Mouse (Mus musculus) forelimb bud, embryonic 11.5 days (tissue): Measurements from ENCODE around the gene Cux1.

ENCODE experiments used
- DNase-seq: peaks from one replicate; pipeline ENCODE4 v3.0.0-alpha.2; 2012; ENCODE audit warnings: low read depth, low spot score

The Cux1 gene

DNA sequence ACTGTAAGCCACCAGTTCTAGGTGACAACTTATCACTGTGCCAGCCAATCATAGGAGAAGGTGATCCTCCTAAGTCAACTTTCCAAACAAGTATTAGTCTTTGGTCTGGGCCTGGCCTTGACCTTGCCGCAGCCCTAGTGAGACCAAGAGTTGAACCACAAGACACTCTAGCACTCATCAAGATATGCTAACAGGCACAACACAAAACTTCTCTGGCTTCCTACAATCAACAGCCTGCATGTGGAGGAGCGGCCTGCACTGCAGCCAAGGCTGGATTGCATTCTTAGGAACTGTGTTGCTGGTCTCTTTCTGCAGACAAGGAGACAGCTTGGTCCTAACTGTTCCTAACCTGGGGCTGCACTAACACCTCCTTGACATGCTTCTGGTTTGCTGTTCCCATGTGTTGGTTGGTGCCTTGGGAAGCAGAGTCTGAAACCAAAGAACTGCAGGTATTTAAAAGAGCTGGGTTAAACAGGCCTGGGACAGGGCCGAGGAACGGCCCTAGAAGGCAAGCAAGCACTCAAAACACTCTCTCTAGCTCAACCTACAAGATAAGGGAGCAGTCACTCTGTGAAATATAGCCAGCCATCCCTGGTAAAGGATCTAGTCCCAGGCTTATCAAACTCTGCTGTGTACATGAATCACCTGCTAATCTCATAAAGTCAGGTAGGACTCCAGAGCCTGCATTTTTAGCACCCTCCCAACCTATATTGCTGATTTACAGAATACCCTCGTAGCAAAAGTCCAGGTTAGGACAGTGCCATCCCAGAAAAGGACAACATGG, 27.0 kb downstream of the Cux1 start:
- DNase-seq = no peak

DNA sequence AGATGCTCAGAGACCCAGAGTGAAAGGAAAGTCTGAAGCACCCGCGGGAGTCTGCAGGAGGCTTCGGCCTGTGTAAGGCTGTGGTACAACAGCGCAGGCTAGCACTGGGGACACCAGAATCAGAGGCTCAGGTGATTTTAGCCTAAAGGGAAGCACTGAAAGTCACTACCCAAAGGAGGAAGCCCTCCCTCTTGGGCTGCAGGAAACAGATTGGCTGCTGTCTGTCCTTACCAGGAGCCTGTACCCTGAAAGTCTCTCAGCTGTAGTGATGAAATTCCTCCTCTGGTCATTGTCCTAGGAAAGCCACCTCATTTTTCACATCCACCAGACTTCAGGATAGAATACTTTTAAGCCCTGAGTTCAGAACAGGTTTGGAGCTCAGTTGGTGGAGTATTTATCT, 30.5 kb downstream of the Cux1 start:
- no peak for DNase-seq

DNA sequence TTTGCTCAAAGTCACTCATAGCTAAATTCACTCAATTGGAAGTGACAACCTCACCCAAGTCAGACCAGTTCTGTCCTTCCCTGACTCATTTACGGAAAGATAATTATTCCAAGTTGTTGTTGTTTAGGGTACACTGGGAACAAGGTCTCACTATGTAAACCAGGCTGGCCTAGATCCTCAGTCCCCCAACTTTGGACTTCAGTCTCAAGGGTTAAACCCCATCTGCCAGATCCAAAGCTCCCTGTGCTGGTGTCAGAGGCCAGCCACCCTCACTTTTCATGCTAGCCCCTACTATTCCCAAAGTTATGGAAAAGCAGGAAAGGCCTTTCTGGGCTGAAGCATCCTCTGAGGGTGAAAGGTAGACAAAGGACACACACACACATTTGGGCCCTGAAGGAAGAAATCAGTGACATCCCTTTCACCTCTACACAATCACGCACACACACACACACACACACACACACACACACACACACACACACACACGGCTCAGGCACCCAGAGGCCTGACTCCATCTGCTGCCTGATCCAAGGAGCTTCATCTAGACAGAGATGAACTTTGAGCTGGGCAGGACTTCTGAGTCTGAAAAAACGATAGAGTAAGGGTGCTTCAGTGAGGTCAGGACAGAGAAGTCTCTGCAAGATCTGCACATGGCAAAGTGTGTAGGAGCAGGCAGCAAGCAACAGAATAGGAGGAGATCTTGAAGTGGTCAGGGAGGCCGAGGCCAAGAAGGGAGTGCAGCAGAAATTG, 31.1 kb downstream of the Cux1 start:
- DNase-seq = no peak

DNA sequence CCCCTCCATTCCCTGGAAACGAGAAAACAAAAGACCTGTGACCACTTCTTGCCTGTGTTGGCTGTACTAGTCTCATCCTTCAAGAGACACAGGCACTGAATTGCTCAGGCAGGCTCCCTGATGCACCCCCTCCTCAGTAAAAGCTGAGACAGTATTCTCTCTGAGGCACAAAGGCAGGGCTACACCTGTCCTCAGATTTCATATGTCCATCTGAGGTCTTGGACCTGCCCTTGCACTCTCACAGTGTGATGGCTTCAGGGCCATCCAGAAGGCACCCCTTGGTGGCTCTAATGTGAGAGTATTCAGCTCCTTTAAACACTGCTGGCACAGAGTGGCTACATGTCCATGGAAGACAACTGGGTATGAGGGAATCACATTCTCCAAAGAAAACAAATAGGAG, 32.1 kb downstream of the Cux1 start:
- DNase-seq = no peak

DNA sequence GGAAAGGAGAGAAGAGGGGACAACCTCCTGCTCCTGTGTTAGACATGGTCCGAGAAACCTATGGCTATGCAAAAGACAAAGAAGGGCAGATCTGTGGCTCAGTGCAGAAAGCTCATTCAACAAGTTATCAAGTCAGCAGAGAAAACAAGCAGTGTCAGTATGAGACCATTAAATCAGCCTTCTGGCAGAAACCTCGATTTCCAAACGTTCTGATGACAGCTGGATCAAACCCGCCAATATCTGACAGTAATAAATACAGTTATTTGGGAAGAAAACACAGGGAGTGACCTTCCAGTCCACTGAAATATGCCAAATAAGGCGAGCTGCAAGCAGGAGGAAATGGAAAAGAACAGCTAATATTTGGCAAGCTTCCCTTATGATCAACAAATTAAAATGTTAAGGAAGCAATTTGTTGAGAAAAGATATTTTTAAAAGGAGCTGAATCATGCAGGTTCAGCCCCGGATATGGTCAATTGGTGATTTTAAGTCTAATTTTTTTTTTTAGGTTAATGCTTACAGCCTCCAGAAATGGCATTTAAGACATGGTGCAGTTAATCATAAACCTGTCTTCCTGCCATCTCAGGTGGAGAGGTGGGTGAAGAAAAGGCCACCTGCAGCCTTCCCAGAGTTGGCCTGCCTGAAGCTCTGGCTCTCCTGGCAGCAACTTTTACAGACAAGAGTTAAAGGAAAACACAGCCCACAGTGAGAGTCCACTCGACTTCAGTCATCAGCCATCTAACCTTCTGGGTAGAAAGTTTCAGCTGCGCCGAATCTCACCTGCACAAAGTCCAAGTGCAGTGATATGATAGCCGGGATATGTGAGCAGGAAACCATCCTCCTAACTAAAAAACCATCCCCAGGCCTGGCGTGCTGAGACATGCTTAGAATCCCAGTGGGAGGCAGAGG, 33.7 kb downstream of the Cux1 start:
- no peak for DNase-seq

DNA sequence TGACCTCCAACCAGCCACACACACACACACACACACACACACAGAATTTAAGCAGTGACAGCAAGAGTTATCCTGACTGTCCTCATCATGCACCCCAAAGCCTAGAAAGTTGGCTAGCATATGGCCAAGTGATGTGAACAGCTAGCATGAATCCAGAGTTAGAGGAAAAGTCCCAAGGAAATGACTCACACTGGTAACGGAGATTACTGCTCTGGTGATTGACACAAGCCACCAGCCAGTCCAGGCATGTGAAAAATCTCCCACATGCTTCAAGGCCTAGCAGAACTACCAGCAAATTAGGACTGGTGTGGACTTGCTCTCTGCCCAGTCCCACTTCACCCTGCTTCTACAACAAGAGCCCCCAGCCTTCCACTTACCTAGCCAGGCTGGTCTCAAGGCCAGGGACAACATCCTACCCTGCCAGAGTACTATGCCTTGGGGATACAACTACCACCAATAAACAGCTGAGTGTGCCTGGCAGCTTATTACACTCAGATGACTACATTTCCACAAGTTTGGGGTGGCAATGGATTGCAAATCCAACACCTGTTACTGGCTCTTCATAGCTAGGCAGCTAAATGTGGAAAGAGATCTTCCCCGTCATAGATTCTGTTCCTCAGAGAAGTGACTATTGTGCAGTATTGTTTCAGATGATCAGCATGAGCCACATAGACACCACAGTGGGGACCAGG, 35.5 kb downstream of the Cux1 start:
- no peak for DNase-seq

DNA sequence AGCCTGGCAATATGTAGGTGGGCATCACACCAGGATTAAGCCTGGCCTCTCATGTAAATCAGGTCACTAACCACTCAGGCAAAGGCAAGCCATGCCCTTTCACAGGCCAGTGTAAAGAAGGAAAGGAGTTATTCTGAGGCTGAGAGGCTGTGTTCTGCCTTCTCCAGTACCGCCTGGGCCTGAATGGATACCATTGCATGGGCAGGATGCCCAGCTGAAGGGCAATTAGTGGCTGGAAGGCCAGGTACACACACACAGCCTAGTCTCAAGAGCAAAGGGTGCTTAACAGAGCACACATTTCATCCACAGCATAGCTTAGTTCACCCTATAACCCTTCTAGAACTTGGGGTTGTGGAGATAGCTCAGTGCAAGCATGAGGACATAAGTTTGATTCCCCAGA, 36.4 kb downstream of the Cux1 start:
- no peak for DNase-seq

DNA sequence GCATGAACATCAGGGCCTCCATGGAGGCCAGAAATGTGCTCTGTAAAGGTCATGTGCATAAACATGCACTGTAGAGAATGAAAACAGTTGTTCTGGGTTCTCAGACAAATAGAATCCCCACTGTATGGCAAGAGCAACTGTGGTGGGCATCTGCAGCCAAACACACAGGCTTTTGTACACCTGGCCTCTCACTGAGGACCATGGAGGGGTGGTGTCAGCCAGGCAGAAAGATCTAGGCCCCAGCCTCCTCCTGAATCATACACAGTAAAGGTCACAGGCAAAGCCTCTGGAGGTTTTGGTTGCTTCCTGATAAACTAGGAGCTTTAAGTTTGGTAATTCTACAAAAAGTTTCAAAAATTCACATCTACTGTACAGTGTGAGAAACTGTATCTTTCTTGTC, 38.1 kb downstream of the Cux1 start:
- no peak for DNase-seq

DNA sequence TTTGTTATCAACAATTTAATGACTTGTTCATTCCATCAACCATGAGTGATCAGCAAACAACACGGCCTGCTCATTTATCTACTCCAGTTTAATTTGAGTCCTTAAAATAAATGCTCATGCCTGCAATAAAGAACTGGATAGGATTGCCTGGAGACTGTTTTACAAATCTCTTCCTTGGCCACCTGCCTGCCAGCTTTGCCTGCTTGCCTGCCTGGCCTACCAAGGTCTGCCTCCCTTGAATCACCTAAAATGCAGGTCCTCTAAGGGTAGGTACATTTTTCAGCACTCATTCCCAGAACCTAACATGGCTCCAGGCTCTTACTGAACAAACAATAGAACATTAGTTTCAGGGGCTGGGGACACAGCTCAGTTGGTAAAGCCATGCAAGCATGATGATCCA, 39.4 kb downstream of the Cux1 start:
- no peak for DNase-seq

DNA sequence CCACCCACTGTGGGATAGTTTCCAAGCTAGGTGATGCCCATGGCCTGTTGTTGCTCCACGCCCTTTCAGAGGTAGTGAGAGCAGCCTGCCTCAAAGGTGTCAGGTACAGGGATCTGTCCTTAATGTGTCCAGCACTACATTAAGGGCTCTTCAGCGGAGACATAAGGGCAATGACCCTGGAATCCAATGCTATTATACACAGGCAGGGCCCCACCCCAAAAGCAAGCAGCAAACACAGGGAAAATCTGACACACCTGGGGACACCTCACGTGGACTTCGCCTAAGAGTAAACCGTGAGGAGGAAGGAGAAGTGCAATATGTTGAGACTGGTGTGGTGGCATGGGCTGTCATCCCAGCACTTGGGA, 40.8 kb downstream of the Cux1 start:
- DNase-seq = no peak

DNA sequence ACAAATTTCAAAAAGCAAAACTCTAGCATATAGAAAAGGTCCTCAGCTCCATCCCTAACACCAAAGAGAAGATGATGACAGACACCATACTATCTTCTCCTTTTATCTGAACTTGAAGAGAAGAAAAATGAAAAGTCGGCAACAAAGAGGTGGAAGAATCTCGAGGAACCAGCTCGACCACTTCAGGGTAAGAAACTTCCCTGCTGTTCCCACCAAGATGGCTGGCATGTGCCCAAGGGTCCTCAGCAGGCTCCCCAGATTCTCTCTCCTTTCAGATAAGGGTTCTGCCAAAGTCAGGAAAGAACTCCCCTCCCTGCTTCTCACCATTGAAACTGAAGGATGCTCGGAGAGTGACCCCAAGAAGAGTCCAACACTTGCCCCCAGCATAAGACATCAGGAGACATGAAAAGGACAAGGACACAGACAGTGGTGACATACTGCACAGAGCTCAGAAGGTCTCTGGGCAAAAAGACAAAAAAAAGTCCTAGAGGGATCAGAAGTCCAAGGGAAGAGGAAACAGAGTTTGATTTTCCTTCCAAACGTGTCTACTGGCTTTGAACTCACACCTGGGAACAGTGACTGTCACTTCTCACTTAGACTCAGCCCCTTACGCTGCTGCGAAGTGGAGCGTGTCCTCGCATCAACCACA, 41.3 kb downstream of the Cux1 start:
- DNase-seq = no peak

DNA sequence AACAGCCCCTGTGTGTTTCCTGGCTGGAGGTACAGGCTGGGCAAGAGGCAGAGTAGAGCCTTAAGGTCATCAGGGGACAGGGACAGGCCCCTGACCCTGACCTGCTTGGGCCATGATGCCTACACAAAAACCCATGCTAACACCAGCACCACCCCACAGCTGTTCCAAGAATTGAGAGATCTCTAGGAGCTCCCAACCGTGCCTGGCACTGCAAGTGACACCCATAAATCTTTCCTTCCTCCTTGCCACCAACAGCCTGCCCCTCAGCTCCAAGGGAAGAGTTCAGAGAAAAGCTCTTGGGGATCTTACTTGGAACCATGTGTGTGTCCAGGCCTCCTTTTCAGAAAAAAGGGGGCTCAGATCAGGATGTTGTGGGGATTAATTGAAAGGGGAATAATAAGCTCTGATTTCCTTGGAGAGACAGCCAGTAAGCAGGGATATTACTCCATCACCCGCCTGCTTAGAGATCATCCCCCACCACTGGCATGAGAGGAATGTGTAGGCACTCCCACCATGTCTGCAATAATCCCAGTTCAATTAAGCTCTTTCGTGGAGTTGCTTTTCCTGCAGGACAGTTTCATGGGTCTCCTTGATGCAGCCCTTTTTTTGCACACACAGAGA, 44.3 kb downstream of the Cux1 start:
- DNase-seq = no peak

DNA sequence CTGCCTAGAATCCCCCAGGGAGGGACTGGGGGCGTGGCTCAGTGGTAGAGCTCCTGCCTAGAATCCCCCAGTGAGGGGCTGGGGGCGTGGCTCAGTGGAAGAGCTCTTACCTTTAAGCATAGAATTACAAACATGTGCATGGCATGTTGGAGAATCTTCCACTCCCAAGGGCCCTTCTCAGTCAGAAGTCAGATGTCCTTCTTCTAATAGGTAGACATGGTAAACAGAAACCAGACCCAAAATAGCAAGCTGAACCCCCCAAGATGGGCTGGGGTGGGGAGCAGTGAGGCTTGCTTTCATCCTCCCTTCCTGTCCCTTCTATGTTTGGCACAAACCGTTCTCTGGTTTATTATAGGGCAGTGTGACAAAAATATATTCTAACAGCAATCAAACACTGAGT, 45.6 kb downstream of the Cux1 start:
- no peak for DNase-seq

DNA sequence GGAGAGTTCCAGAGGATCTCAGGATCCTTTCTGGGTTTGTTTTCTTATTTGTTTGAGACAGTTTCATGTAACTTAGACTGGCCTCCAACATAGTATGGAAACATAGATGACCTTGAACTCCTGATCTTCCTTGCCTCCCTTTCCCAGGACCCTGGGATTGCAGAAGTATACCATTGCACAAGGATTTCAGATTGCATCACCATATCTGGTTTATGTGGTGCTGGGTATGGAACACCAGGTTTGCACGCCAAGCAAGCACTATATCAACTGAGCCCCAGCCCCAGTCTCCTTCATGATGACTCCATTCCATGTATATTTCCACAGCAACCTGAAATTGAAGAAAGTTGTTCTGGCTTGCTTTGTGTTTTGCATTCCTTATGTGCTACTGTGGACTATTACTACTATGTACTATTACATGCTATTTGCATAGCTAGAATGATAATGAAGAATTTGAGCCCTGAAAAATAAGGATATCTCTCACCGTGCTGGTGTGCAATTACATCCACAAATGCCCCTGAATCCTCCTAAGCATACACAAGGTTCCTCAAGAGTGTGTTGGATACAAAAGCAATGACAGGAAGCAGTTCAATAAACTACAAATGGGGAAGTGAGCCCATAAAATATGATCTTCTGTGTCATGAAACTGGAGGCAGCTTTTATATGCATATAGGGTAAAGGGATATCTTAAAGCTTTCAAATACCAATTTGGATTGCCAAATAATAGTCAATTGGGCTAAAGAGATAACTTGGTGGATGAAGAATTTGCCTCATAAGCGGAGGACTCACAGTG, 48.4 kb downstream of the Cux1 start:
- no peak for DNase-seq

DNA sequence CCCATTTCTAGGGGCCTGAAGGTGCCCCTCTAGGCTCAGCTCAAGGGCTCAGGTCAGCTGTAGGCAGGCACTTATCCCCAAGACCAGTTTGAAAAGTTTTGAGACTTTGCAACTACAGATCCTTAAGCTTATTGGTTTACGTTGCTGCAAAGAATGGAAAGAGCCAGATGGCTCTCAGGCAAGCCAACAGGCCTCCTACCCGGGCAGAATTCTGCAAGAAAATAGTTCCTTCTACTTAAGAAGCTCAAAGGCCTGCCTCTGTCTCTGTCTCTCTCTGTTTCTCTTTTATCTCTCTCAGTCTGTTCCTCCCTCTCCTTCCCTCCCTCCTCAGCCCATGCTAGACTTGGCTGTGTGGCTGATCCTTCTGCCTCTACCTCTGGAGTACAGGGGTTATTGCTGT, 49.8 kb downstream of the Cux1 start:
- DNase-seq = no peak

DNA sequence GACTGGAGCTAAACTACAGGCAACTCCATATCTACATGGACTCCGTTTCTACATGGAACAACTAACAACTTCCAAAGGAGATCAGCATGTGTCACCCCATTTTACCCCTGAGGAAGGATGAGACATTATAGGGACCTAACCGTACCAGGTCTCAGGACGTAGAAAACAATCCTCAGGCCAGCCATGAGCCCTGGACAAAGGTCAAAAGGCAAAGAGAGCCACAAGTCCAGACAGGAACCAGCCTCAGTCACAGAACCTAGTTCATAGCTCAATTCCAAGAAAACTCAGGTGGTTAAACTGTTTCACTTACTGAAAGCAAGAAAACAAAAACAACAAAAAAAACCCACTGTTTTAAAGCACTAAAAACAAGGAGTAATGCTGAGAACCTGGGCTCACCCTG, 50.7 kb downstream of the Cux1 start:
- no peak for DNase-seq

DNA sequence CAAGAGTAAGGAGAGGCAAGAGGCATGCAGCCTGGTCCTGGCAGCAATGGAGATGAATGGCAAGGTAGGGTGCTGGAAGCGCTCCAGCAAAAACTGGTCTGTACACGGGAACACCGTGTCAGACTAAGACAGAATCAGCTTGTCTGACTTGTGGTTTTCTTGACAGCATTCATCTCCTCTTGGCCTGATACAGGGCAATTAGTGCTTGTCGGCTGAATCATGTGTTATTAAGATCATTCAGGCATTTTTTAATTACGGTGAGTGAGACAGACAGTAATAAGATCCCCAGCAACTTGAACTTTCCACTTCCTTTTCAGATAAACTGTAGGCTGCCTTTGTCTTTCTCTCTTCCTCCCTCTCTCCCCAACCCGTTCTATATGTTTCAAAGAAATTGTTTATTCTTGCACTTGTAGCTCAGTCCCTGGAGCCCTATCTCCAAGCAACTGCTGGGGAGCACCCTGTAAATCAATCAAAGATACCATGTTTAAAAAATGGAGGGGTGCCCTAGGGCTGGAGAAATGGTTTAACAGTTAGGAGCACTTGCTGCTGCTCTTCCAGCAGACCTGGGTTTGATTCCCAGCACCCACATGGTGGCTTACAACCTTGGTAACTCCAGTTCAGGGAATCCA, 53.1 kb downstream of the Cux1 start:
- DNase-seq = no peak

DNA sequence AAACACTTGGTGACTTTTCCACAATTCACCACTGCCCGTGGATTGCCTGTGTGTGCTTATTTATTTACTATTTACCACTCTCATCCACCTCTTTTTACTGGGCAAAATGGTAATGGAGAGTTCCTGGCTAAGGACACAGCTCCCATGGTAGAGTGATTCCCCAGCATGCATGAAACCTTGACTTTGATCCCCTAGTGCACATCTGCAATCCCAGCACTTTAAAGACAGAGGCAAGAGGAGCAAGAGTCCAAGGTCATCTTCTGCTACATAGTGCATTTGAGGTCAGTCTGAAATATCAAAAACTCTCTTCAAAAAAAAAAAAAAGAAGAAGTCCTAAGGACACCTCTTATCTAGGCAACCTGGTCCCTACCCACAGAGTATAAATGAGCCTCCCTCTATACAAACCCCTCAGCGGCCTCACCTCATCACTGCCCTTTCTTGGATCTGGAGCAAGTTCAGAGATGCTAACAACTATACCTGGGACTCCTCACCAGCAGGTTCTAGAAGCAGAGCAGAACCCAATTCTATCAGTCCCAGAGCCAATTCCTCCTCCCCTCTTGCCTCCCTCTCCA, 55.1 kb downstream of the Cux1 start:
- DNase-seq = no peak

DNA sequence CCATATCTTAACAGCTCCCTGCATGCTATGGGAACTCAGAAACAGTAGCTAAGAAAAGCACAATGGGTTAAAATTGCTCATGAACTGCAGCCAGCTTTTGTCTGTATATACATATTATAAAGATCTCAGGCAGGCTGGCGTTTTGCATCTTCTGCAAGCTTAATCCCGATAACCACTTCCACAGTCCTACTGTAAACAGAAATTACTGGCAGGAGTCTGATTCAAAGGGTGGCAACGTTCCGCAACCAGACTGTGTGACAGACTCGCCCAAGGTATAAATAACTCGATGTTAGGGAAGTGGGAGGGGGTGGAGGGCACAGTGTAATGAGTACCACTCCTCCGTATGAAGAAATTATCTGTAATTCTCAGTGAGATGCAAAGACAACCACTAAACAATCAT, 55.9 kb downstream of the Cux1 start:
- no peak for DNase-seq
